Mouse (Mus musculus): ENCODE results near the gene Kcnip1. TPM values are rescaled to one million over a fixed set of nuclear protein-coding genes. Genes with fewer than 3 reads are reported as not detected.

Gene Kcnip1
- polyA plus RNA-seq, 1 experiment from 2014 or later = 14.4 TPM

DNA sequence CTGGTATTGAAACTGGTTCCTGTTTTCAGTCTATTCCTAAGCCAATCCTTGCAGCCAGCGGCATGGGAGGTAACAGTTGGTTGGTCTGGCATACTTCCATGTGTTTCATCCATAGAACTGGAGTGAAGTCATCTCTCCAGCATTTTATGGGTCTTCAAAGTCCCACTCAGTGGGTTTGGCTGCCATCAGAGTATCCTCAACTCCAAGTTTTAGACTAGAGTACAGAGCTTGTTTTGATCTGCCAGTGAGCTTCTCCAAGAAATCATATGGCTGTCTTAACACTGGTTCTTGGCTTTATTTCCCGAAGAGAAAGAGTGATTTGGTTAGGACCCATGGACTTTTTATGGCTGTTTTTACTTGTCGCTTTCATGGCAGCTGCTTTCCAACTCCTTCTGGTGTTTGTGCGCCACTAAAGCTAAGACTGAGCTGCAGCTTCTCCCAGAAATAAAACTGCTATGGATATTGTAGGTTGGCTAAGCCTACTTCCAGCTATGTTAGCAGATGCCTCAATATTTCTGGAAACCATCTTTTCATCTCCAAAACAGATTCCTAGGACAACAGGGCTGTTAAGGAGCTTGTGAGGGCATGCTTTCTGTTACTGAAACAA is 365.7 kb downstream of the Kcnip1 start:
- no peak for ATAC-seq (ENCODE audit: low FRiP score)
- Histone ChIP-seq H3K4me1 (replicated peaks; ENCODE audit: control insufficient read depth, insufficient read depth, low read length) (no peaks in the 10 kb centered on the region), H3K9me3 (ENCODE audit: control insufficient read depth, low read length) (no peaks in the 10 kb centered on the region), H3K4me2 (replicated peaks; ENCODE audit: low read depth, low read length) (no peak overlapping the region), H3K36me3 (ENCODE audit: control insufficient read depth, insufficient read depth, low read length) (no peaks in the 10 kb centered on the region), H3K27ac (ENCODE audit: low read depth, low read length) (no peak overlapping the region), H3K27me3 (ENCODE audit: control insufficient read depth, insufficient read depth, low read length) (no peaks in the 10 kb centered on the region), H3K9ac (ENCODE audit: low read depth, low read length) (no peak overlapping the region), H3K4me3 (ENCODE audit: low read depth, low read length) (no peak overlapping the region)
- WGBS = 87% methylated on average over 4 of the region's 4 CpGs
- no peak for DNase-seq (ENCODE audit: low spot score)

DNA sequence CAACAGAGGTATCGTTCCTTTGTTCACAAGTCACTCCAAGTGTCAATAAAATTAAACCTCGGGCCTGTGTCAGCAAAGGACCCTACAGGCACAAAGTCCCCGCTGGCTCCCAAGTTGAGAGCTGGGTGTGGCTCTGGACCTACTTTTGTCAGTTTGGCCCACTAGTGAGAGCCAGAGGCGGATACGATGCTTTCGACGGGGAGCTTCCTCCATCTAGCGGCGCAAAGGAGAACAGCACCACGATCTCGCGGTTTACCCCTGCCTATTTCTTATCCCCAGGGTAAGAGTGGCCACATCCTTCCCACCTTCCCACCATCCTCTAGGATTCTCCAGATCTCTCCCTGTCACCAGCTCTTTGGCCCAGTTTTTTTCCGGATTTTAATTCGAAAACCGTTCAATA is 378.7 kb downstream of the Kcnip1 start:
- 7% methylated on average over 15 of the region's 15 CpGs for WGBS
- Histone ChIP-seq H3K4me2 (replicated peaks; ENCODE audit: low read depth, low read length) (no peak overlapping the region), H3K4me1 (replicated peaks; ENCODE audit: control insufficient read depth, insufficient read depth, low read length) (no peaks in the 10 kb centered on the region), H3K36me3 (ENCODE audit: control insufficient read depth, insufficient read depth, low read length) (no peaks in the 10 kb centered on the region), H3K27me3 (ENCODE audit: control insufficient read depth, insufficient read depth, low read length) (no peaks in the 10 kb centered on the region), H3K9me3 (ENCODE audit: control insufficient read depth, low read length) (no peaks in the 10 kb centered on the region), H3K9ac (ENCODE audit: low read depth, low read length) (no peak overlapping the region), H3K4me3 (ENCODE audit: low read depth, low read length) (no peak overlapping the region), H3K27ac (ENCODE audit: low read depth, low read length) (no peak overlapping the region)
- DNase-seq (ENCODE audit: low spot score) (peak; percentile 84), ATAC-seq (ENCODE audit: low FRiP score) (peak; percentile 65)

GRCm38 (mm10) chr11:33607784-33608183 is 385.2 kb downstream of the Kcnip1 start:
- Histone ChIP-seq H3K36me3 (ENCODE audit: control insufficient read depth, insufficient read depth, low read length) (no peaks in the 10 kb centered on the region), H3K9me3 (ENCODE audit: control insufficient read depth, low read length) (no peaks in the 10 kb centered on the region), H3K4me2 (replicated peaks; ENCODE audit: low read depth, low read length) (no peak overlapping the region), H3K27me3 (ENCODE audit: control insufficient read depth, insufficient read depth, low read length) (no peaks in the 10 kb centered on the region), H3K4me3 (ENCODE audit: low read depth, low read length) (no peak overlapping the region), H3K9ac (ENCODE audit: low read depth, low read length) (no peak overlapping the region), H3K27ac (ENCODE audit: low read depth, low read length) (no peak overlapping the region), H3K4me1 (replicated peaks; ENCODE audit: control insufficient read depth, insufficient read depth, low read length) (no peaks in the 10 kb centered on the region)
- DNase-seq (ENCODE audit: low spot score) = peak; percentile 17
- WGBS = 42% methylated on average over 3 of the region's 3 CpGs
- no peak for ATAC-seq (ENCODE audit: low FRiP score)

- Histone ChIP-seq H3K9ac (ENCODE audit: low read depth, low read length) (no peak overlapping the region), H3K9me3 (ENCODE audit: control insufficient read depth, low read length) (no peaks in the 10 kb centered on the region), H3K4me2 (replicated peaks; ENCODE audit: low read depth, low read length) (no peak overlapping the region), H3K4me1 (replicated peaks; ENCODE audit: control insufficient read depth, insufficient read depth, low read length) (no peaks in the 10 kb centered on the region), H3K27ac (ENCODE audit: low read depth, low read length) (no peak overlapping the region), H3K4me3 (ENCODE audit: low read depth, low read length) (no peak overlapping the region), H3K27me3 (ENCODE audit: control insufficient read depth, insufficient read depth, low read length) (no peaks in the 10 kb centered on the region), H3K36me3 (ENCODE audit: control insufficient read depth, insufficient read depth, low read length) (no peaks in the 10 kb centered on the region)
- ATAC-seq (ENCODE audit: low FRiP score) (no peak), DNase-seq (ENCODE audit: low spot score) (no peak)
- WGBS = 81% methylated on average over 2 of the region's 2 CpGs
Measured at GRCm38 (mm10) chr11:33603174-33603573, 389.8 kb downstream of the Kcnip1 start.

GRCm38 (mm10) chr11:33598986-33599385 is 394.0 kb downstream of the Kcnip1 start, which contains the start of gene D130052B06Rik:
D130052B06Rik (plus strand) TSS chr11:33599302.
- 89% methylated on average over 4 of the region's 4 CpGs for WGBS
- no peak within 1 kb of the TSS for H3K9ac ChIP-seq (ENCODE audit: low read depth, low read length)
- no peak for DNase-seq (ENCODE audit: low spot score)
- H3K9me3 ChIP-seq (ENCODE audit: control insufficient read depth, low read length) = no peaks in the 10 kb centered on the region
- ATAC-seq (ENCODE audit: low FRiP score) = no peak
- no peak within 1 kb of the TSS for H3K27ac ChIP-seq (ENCODE audit: low read depth, low read length)
- no peak within 1 kb of the TSS for H3K4me3 ChIP-seq (ENCODE audit: low read depth, low read length)
- no peaks in the 10 kb centered on the region for H3K36me3 ChIP-seq (ENCODE audit: control insufficient read depth, insufficient read depth, low read length)
- H3K27me3 ChIP-seq (ENCODE audit: control insufficient read depth, insufficient read depth, low read length) = no peaks in the 10 kb centered on the region
- no peaks in the 10 kb centered on the region for H3K4me1 ChIP-seq (replicated peaks; ENCODE audit: control insufficient read depth, insufficient read depth, low read length)
- no peak within 1 kb of the TSS for H3K4me2 ChIP-seq (replicated peaks; ENCODE audit: low read depth, low read length)

DNA sequence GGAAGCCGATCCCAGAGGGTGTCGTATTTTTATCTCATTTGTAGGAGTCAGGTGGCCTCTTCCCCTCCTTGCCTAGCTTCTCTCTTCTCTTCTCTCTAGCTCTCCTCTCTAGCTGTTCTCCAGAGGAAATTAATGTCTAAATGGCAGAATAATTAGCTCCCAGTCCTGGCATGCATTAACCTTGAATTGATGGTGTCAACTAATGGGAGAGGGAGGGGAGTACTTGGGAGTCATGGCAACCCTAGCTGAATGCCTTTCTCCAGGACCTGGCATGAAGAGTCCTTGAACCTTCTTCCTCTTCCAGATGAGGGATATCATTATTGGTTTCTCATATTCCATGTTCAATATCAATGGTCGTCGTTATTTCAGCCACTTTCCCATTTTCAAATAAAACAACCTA is 396.3 kb downstream of the Kcnip1 start:
- DNase-seq (ENCODE audit: low spot score) (no peak), ATAC-seq (ENCODE audit: low FRiP score) (no peak)

GRCm38 (mm10) chr11:33592826-33593225 is 400.1 kb downstream of the Kcnip1 start:
- WGBS = 80% methylated on average over 4 of the region's 4 CpGs
- no peak overlapping the region for H3K4me3 ChIP-seq (ENCODE audit: low read depth, low read length)

More for the DNA sequence above, 396.3 kb downstream of the Kcnip1 start:
- Histone ChIP-seq H3K27ac (ENCODE audit: low read depth, low read length) (no peak overlapping the region), H3K4me3 (ENCODE audit: low read depth, low read length) (no peak overlapping the region), H3K27me3 (ENCODE audit: control insufficient read depth, insufficient read depth, low read length) (no peaks in the 10 kb centered on the region), H3K4me1 (replicated peaks; ENCODE audit: control insufficient read depth, insufficient read depth, low read length) (no peaks in the 10 kb centered on the region), H3K4me2 (replicated peaks; ENCODE audit: low read depth, low read length) (no peak overlapping the region), H3K9ac (ENCODE audit: low read depth, low read length) (no peak overlapping the region), H3K9me3 (ENCODE audit: control insufficient read depth, low read length) (no peaks in the 10 kb centered on the region), H3K36me3 (ENCODE audit: control insufficient read depth, insufficient read depth, low read length) (no peaks in the 10 kb centered on the region)
- WGBS = 75% methylated on average over 4 of the region's 4 CpGs

DNA sequence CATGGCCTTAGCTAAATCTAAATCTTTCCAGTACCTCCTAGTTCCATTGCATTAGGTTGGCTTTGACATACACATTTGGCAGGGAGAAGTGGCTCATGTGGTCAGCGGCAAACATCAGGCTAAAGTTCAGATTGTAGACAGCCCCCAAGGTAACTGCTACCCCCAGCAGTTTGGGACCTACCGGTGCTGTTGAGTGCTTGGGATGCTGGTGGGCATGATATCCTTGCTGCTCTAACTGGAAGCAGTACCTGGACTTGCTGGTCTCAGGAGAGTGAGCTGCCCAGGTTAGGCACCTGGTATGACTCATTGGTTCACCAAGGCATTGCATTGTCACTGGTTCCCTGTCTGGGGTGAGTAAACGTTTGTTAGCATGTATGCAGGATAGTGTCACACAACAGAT is 402.2 kb downstream of the Kcnip1 start:
- H3K27me3 ChIP-seq (ENCODE audit: control insufficient read depth, insufficient read depth, low read length) = no peaks in the 10 kb centered on the region
- no peaks in the 10 kb centered on the region for H3K9me3 ChIP-seq (ENCODE audit: control insufficient read depth, low read length)
- no peak overlapping the region for H3K4me3 ChIP-seq (ENCODE audit: low read depth, low read length)
- H3K4me2 ChIP-seq (replicated peaks; ENCODE audit: low read depth, low read length) = no peak overlapping the region
- no peaks in the 10 kb centered on the region for H3K36me3 ChIP-seq (ENCODE audit: control insufficient read depth, insufficient read depth, low read length)
- 94% methylated on average over 3 of the region's 3 CpGs for WGBS
- DNase-seq (ENCODE audit: low spot score) = no peak
- ATAC-seq (ENCODE audit: low FRiP score) = no peak
- H3K27ac ChIP-seq (ENCODE audit: low read depth, low read length) = no peak overlapping the region
- H3K4me1 ChIP-seq (replicated peaks; ENCODE audit: control insufficient read depth, insufficient read depth, low read length) = no peaks in the 10 kb centered on the region
- no peak overlapping the region for H3K9ac ChIP-seq (ENCODE audit: low read depth, low read length)

More at GRCm38 (mm10) chr11:33592826-33593225, 400.1 kb downstream of the Kcnip1 start:
- Histone ChIP-seq H3K9me3 (ENCODE audit: control insufficient read depth, low read length) (no peaks in the 10 kb centered on the region), H3K27me3 (ENCODE audit: control insufficient read depth, insufficient read depth, low read length) (no peaks in the 10 kb centered on the region), H3K4me2 (replicated peaks; ENCODE audit: low read depth, low read length) (no peak overlapping the region), H3K27ac (ENCODE audit: low read depth, low read length) (no peak overlapping the region), H3K9ac (ENCODE audit: low read depth, low read length) (no peak overlapping the region), H3K36me3 (ENCODE audit: control insufficient read depth, insufficient read depth, low read length) (no peaks in the 10 kb centered on the region), H3K4me1 (replicated peaks; ENCODE audit: control insufficient read depth, insufficient read depth, low read length) (no peaks in the 10 kb centered on the region)
- ATAC-seq (ENCODE audit: low FRiP score) (no peak), DNase-seq (ENCODE audit: low spot score) (no peak)

- 81% methylated on average over 6 of the region's 6 CpGs for WGBS
- H3K4me1 ChIP-seq (replicated peaks; ENCODE audit: control insufficient read depth, insufficient read depth, low read length) = no peaks in the 10 kb centered on the region
- no peaks in the 10 kb centered on the region for H3K36me3 ChIP-seq (ENCODE audit: control insufficient read depth, insufficient read depth, low read length)
- H3K4me3 ChIP-seq (ENCODE audit: low read depth, low read length) = no peak overlapping the region
- H3K9ac ChIP-seq (ENCODE audit: low read depth, low read length) = no peak overlapping the region
- no peaks in the 10 kb centered on the region for H3K9me3 ChIP-seq (ENCODE audit: control insufficient read depth, low read length)
- no peak for DNase-seq (ENCODE audit: low spot score)
- H3K4me2 ChIP-seq (replicated peaks; ENCODE audit: low read depth, low read length) = no peak overlapping the region
- H3K27ac ChIP-seq (ENCODE audit: low read depth, low read length) = no peak overlapping the region
- H3K27me3 ChIP-seq (ENCODE audit: control insufficient read depth, insufficient read depth, low read length) = no peaks in the 10 kb centered on the region
- no peak for ATAC-seq (ENCODE audit: low FRiP score)
Measured at GRCm38 (mm10) chr11:33586614-33587013, 406.3 kb downstream of the Kcnip1 start.

All from hindbrain, embryonic 11.5 days (tissue).